Mouse (Mus musculus): ENCODE results near the gene Phf1. TPM values are rescaled to one million over a fixed set of nuclear protein-coding genes. Genes with fewer than 3 reads are reported as not detected.

Phf1 gene
- polyA plus RNA-seq, 1 experiment: 7.8 TPM

- no peaks in the 10 kb centered on the region for H3K36me3 ChIP-seq (ENCODE audit: control insufficient read depth, insufficient read depth, low read length, poor library complexity, severe bottlenecking)
- H3K4me3 ChIP-seq (ENCODE audit: low read depth, low read length): peak overlapping the region; percentile 39; the same call in 1 of the 2 replicates
- no peaks in the 10 kb centered on the region; the same call in 1 of the 2 replicates for H3K27me3 ChIP-seq (ENCODE audit: control insufficient read depth, insufficient read depth, low read length, poor library complexity, severe bottlenecking)
- H3K9ac ChIP-seq (ENCODE audit: low read depth, poor library complexity, severe bottlenecking): peak overlapping the region; percentile 71
- H3K4me1 ChIP-seq (ENCODE audit: control insufficient read depth, insufficient read depth, low read length): peaks cover 1% of the 10 kb centered on the region
- TF ChIP-seq CTCF (IDR thresholded peaks at IDR 0.05; ENCODE audit: low read depth, low read length): no peak
- no peak for TF ChIP-seq EP300 (IDR thresholded peaks at IDR 0.05; ENCODE audit: insufficient read depth, low read depth, low read length)
- no peak for TF ChIP-seq POLR2A (IDR thresholded peaks at IDR 0.05; ENCODE audit: insufficient read depth, low read length)
- H3K9me3 ChIP-seq (replicated peaks; ENCODE audit: control insufficient read depth, insufficient read depth, low read length, poor library complexity, severe bottlenecking): no peaks in the 10 kb centered on the region
- no peak overlapping the region for H3K27ac ChIP-seq (ENCODE audit: insufficient read depth, low read length)
Measured at GRCm38 (mm10) chr17:26949051-26949577, 16.3 kb downstream of the Phf1 start.

GRCm38 (mm10) chr17:26949866-26950265 is 17.0 kb downstream of the Phf1 start:
- Histone ChIP-seq H3K9me3 (replicated peaks; ENCODE audit: control insufficient read depth, insufficient read depth, low read length, poor library complexity, severe bottlenecking) (no peaks in the 10 kb centered on the region), H3K36me3 (ENCODE audit: control insufficient read depth, insufficient read depth, low read length, poor library complexity, severe bottlenecking) (no peaks in the 10 kb centered on the region), H3K27ac (ENCODE audit: insufficient read depth, low read length) (no peak overlapping the region), H3K9ac (ENCODE audit: low read depth, poor library complexity, severe bottlenecking) (no peak overlapping the region), H3K27me3 (ENCODE audit: control insufficient read depth, insufficient read depth, low read length, poor library complexity, severe bottlenecking) (no peaks in the 10 kb centered on the region; the same call in 1 of the 2 replicates), H3K4me3 (ENCODE audit: low read depth, low read length) (no peak overlapping the region), H3K4me1 (ENCODE audit: control insufficient read depth, insufficient read depth, low read length) (peaks cover 1% of the 10 kb centered on the region)
- TF ChIP-seq POLR2A (IDR thresholded peaks at IDR 0.05; ENCODE audit: insufficient read depth, low read length): no peak
- TF ChIP-seq EP300 (IDR thresholded peaks at IDR 0.05; ENCODE audit: insufficient read depth, low read depth, low read length): no peak
- no peak for TF ChIP-seq CTCF (IDR thresholded peaks at IDR 0.05; ENCODE audit: low read depth, low read length)

- Histone ChIP-seq H3K9ac (ENCODE audit: low read depth, poor library complexity, severe bottlenecking) (no peak overlapping the region), H3K27ac (ENCODE audit: insufficient read depth, low read length) (no peak overlapping the region), H3K4me1 (ENCODE audit: control insufficient read depth, insufficient read depth, low read length) (peaks cover 1% of the 10 kb centered on the region), H3K36me3 (ENCODE audit: control insufficient read depth, insufficient read depth, low read length, poor library complexity, severe bottlenecking) (no peaks in the 10 kb centered on the region), H3K4me3 (ENCODE audit: low read depth, low read length) (no peak overlapping the region), H3K9me3 (replicated peaks; ENCODE audit: control insufficient read depth, insufficient read depth, low read length, poor library complexity, severe bottlenecking) (no peaks in the 10 kb centered on the region), H3K27me3 (ENCODE audit: control insufficient read depth, insufficient read depth, low read length, poor library complexity, severe bottlenecking) (no peaks in the 10 kb centered on the region; the same call in 1 of the 2 replicates)
- TF ChIP-seq EP300 (IDR thresholded peaks at IDR 0.05; ENCODE audit: insufficient read depth, low read depth, low read length) (no peak), POLR2A (IDR thresholded peaks at IDR 0.05; ENCODE audit: insufficient read depth, low read length) (no peak), CTCF (IDR thresholded peaks at IDR 0.05; ENCODE audit: low read depth, low read length) (no peak)
Measured at GRCm38 (mm10) chr17:26950560-26951288, 17.9 kb downstream of the Phf1 start.

GRCm38 (mm10) chr17:26951406-26951805 is 18.6 kb downstream of the Phf1 start:
- Histone ChIP-seq H3K27ac (ENCODE audit: insufficient read depth, low read length) (no peak overlapping the region), H3K9me3 (replicated peaks; ENCODE audit: control insufficient read depth, insufficient read depth, low read length, poor library complexity, severe bottlenecking) (no peaks in the 10 kb centered on the region), H3K9ac (ENCODE audit: low read depth, poor library complexity, severe bottlenecking) (peak overlapping the region; percentile 16; the same call in 1 of the 2 replicates), H3K27me3 (ENCODE audit: control insufficient read depth, insufficient read depth, low read length, poor library complexity, severe bottlenecking) (no peaks in the 10 kb centered on the region; the same call in 1 of the 2 replicates), H3K4me3 (ENCODE audit: low read depth, low read length) (peak overlapping the region; percentile 32; the same call in 1 of the 2 replicates), H3K4me1 (ENCODE audit: control insufficient read depth, insufficient read depth, low read length) (peaks cover 1% of the 10 kb centered on the region), H3K36me3 (ENCODE audit: control insufficient read depth, insufficient read depth, low read length, poor library complexity, severe bottlenecking) (no peaks in the 10 kb centered on the region)
- no peak for TF ChIP-seq POLR2A (IDR thresholded peaks at IDR 0.05; ENCODE audit: insufficient read depth, low read length)
- TF ChIP-seq CTCF (IDR thresholded peaks at IDR 0.05; ENCODE audit: low read depth, low read length): no peak

GRCm38 (mm10) chr17:26951952-26952877 is 19.4 kb downstream of the Phf1 start:
- Histone ChIP-seq H3K4me3 (ENCODE audit: low read depth, low read length) (peak overlapping the region; percentile 32), H3K4me1 (ENCODE audit: control insufficient read depth, insufficient read depth, low read length) (peaks cover 1% of the 10 kb centered on the region), H3K27ac (ENCODE audit: insufficient read depth, low read length) (no peak overlapping the region), H3K27me3 (ENCODE audit: control insufficient read depth, insufficient read depth, low read length, poor library complexity, severe bottlenecking) (no peaks in the 10 kb centered on the region; the same call in 1 of the 2 replicates), H3K36me3 (ENCODE audit: control insufficient read depth, insufficient read depth, low read length, poor library complexity, severe bottlenecking) (no peaks in the 10 kb centered on the region), H3K9ac (ENCODE audit: low read depth, poor library complexity, severe bottlenecking) (peak overlapping the region; percentile 16; the same call in 1 of the 2 replicates), H3K9me3 (replicated peaks; ENCODE audit: control insufficient read depth, insufficient read depth, low read length, poor library complexity, severe bottlenecking) (no peaks in the 10 kb centered on the region)
- no peak for TF ChIP-seq POLR2A (IDR thresholded peaks at IDR 0.05; ENCODE audit: insufficient read depth, low read length)
- no peak for TF ChIP-seq EP300 (IDR thresholded peaks at IDR 0.05; ENCODE audit: insufficient read depth, low read depth, low read length)
- TF ChIP-seq CTCF (IDR thresholded peaks at IDR 0.05; ENCODE audit: low read depth, low read length): no peak
